Mouse (Mus musculus): Measurements from ENCODE around the gene Khdc1c. TPM values are rescaled to one million over a fixed set of nuclear protein-coding genes. Genes with fewer than 3 reads are reported as not detected.

Gene Khdc1c
- total RNA-seq (2023): not detected in 2 replicates

GRCm38 (mm10) chr1:21368031-21368430, at the start of gene Khdc1c:
TSS of gene Khdc1c (plus strand) at chr1:21368331.

DNA sequence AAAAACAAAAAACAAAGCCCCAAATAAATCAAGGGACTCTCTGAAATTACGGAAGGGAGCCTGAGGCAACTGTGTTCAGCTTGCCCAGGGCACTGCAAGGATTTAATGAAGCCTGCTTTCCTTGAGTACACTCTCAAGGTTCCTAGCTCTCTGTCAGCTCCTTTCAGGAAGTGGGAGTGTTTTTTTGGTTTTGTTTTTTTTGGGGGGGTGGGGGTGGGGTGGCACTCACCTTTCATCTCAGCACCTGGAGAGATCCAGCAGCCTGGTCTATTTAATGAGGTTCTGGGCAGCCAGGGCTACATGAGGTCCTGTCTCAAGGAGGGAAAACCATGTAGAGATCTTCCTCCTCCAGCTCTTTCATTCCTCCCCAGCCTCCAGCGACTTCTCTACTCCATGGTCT, 18.8 kb upstream of the Khdc1c start, which contains the start of gene Khdc1a:
Gene Khdc1a, plus strand, starts transcription at position 301 of the 400 bp plus-strand sequence.

DNA sequence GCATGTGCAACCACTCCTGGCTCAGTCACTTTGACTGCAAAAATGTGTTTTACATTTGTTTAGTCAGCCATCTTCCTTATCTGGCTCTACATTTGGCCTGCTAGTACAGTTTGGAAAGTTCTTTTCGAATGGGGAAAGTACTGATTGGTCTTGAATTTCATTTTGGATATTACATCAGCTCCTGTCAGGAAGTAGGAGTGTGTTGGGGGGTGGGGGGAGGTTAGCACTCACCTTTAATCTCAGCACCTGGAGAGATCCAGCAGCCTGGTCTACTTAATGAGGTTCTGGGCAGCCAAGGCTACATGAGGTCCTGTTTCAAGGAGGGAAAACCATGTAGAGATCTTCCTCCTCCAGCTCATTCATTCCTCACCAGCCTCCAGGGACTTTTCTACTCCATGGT, 15.1 kb downstream of the Khdc1c start, which contains the start of gene Khdc1b:
Gene Khdc1b, plus strand, starts transcription at position 301 of the 400 bp plus-strand sequence.

Other genes with a start within 250 kb of the Khdc1c start
- not detected in 2 replicates for gene Tmem14a, start 149.8 kb upstream of the Khdc1c start, total RNA-seq (2023)
- gene Gsta3, start 127.7 kb upstream of the Khdc1c start, total RNA-seq (2023): 0.69 TPM in 1 of 2 replicates, not detected in the other
- gene Khdc1a, start 18.7 kb upstream of the Khdc1c start, total RNA-seq (2023): not detected in 2 replicates
- gene Khdc1b, start 15.2 kb downstream of the Khdc1c start, total RNA-seq (2023): not detected in 2 replicates